Mouse (Mus musculus): ENCODE data around the gene Slc2a1.

The Slc2a1 gene

DNA sequence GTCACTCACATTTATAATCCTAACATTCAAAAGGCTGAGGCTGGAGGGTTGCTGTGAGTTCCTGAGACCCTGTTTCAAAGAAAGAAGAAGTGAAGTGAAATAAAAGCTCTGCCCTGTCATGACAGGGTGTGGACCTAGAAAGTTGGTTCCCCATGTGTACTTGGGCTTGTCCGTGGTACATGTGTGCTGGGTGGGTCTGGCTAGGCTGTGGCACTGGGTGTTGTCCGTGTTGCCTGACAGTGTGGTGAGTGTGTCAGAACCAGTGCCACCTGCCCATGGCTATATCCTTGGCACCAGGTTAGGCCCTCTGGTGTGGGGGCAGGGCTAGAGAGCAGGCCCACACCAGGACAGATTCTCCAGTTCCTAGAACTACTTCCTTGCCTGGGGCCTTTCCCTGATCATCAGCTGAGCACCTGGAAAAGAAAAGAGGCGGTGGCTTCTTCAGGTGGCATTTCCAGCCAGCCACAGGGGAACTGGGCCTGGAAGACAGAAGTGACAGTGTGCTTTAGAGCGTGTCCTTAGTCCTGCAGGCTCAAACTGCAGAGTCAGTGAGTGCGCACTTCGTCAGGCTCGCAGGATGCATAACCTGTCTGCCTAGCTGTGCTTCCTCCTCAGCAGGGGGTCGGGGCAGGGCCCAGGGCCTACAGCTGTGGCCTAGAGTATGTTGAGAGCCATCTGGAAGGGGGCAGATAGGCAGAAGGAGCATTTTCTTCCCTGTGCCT, 22.8 kb downstream of the Slc2a1 start:
- no peak for DNase-seq

DNA sequence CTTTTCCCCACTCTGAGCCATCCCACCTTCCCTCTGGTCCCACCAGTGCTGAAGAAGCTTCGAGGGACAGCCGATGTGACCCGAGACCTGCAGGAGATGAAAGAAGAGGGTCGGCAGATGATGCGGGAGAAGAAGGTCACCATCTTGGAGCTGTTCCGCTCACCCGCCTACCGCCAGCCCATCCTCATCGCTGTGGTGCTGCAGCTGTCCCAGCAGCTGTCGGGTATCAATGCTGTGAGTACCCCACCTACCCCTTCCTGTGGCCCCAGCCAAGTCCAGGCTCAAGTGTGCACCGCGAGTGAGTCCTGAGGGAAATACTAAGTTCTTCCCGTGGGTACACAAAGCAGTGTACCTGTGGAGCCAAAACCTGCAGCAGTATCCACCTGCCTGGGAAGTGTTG, 24.8 kb downstream of the Slc2a1 start:
- DNase-seq = no peak

DNA sequence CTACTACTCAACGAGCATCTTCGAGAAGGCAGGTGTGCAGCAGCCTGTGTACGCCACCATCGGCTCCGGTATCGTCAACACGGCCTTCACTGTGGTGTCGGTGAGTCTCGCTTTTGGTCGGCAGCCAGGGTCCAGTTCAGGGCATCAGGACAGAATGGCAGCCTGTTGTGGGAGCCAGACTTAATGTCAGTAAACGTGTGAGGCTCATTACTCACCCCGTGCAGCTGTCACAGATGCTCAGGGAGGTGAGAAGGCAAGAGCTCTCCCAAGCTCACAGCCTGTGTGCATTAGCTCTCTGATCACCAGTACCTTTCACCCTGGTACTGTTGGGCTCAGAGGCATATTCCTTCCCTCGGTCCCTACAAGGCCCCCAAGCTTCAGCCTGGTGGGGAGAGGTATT, 25.3 kb downstream of the Slc2a1 start:
- DNase-seq = no peak

DNA sequence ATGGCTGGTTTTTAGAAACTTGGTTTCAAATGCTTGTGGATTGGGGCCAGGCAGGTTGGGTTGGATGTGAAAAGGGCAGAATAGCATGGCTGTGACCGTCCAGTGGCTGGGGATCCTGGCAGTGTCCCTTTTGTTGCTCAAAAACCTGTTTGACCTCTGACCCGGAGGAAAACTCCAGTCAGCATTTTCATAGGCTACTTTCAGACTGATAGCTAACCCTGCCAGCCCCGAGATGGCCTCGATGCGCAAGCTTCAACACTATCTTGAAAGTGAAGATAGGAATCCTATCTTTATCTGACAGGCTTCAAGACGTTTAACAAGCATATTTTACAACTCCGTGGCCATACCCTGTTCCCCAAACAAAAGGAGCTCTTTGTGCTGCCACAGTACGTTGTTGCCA, 28.8 kb downstream of the Slc2a1 start:
- DNase-seq = no peak

DNA sequence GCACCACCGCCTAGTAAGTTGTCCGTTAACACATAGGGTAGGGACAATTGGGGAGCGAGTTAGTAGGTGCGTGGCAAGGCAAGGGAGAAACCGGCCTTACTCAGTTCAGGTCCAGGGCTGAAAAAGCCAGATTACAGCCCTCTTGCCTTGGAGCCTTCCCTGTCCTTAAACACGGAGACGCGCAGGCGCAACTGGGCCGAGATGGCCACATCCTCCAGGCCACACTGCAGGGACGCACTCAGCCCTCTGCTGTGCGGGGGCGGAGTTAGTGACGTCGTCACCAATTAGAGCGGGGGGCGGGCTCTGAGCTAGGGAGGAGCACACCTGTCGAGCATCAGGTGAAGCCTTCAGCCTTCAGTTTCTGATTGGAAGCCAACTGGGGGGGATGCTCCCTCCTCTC, 29.7 kb downstream of the Slc2a1 start:
- DNase-seq = no peak

DNA sequence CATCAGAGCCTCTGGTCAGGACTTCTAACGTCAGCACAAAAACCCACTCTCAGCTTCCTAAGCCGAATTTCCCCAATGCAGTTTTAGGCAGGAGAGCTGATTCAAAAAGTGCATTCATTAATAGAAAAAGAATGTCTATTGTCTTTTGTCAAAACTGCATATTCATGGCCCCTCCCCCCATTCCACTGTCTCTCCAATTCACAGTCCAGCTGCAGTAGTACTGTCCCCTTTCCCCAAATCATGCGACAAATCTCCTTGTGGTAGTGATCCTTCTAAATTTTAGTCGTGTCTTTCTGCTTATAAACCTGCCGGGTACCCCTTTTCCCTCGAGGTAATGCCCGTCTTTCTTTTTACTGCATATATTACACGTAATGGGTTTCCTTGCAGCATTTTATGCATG, 30.3 kb downstream of the Slc2a1 start:
- DNase-seq = no peak

DNA sequence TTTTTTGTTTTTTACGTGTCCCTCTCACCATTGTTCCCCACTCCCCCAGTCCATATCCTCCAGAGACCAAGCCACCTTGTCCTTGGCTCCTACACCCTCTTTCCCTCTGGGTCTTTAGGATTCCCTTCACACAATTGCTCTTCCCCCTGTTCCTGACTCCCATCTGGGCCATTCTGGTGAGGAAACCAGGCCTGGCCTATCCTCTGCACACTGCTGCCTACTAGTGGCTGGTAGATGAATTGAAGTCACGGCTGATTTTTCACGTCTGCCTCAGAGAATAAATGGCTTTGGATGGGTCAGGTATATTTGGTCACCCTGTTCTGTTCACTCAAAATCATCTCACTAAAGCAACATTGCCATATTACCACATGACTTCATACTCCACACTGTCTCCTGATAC, 31.6 kb downstream of the Slc2a1 start:
- peak; percentile 60 for DNase-seq

DNA sequence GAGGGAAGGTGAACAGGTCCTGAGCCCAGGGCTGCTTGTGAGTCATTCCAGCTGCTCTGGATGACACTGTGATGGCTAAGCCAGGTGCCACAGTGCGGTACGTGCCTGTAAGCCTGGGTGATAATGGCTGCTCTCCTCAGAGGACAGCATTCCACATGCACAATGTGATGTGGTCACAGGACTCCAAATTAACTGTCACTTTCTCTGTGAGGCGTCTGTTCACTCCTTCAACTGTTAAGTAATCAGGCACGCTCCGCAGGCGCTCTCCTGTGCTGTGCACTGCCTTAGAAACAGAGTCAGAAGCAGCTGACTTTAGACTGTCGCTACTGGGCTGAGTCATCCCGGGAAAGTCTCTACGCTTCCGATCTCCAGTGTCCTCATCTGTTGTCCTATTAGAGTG, 32.7 kb downstream of the Slc2a1 start:
- DNase-seq = no peak

DNA sequence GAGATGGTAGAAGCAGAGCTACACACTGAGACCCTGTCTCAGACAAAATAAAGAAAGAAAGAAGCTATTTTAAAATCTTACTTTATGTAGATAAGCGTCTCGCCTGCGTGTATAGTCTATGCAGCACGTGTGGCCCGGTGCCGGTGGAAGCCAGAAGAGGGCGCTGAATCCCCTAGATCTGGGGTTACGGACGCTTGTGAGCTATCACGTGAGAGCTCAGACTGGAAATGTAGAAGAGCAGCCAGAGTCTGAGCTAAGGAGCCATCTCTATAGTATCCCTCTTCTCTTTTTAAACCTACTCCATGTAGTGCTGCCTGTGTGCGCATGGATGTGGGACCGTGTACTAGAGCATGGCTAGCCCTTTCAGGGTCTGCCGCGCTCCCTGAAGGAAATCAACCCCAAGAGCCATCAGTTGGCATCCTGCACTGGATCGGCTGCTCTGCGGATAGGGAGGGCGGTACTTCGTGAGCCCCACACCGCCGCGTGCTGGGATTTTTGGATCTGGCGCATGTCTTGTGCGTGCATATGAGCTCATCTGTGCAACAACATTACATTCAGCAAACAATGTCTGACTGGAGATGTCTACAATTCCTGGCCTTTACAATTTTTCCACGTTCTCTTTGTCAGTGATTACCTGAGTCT, 33.8 kb downstream of the Slc2a1 start:
- peak; percentile 86 for DNase-seq

DNA sequence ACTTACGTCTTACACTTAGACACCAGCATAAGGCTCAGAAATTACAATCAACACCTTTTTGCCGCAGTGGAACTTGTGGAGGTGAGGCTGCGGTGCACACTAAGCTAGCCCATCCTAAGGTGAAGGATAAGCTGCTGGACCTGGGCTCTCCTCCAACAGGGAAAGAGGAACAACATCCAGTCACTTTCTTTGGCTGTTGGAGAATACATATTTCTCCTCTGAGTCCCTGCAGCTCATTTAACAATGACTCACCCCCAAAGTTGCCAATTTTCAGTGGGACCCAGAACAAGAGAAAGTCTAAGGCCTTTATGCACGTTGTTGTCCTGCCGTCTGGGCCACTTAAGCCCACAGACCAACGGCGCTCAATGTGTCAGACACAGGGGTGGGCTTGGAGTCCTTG, 38.3 kb downstream of the Slc2a1 start:
- no peak for DNase-seq

DNA sequence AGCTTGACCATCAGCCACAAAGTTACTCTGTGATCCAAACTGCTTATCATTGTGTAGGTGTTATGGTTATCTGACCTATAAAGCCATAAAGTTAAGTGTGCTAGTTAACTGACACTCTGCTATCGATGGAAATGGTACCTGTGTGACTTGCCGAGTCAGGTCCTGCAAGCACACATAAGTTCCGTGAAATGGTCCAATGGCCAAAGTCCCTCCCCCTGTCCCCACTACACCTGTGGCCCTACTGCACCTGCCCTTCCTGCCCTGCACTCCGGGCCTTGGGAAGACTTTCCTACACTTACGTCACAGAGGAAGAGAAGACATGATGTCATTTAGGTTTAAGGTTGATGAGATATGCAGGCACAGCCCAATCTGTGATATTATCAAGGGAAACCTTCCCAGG, 38.8 kb downstream of the Slc2a1 start:
- DNase-seq = no peak

DNA sequence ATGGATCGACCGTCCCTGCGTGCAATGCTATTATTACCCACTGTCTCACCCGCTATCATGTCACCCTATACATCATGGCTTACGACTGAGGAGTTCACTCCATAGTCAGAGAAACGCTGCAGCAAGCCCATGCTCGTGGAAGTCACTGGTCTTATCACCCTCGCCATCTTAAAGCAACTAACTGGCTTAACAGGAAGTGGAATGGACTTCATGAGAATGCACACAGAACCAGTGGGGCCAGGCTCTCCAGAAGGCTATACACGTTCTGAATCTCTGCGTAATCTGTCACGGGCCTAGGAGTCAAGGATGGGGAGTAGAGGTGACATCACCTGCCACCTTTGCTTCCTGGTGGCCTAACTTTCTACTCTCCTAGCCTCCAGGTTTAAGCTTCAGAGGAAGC, 40.2 kb downstream of the Slc2a1 start:
- DNase-seq = no peak

DNA sequence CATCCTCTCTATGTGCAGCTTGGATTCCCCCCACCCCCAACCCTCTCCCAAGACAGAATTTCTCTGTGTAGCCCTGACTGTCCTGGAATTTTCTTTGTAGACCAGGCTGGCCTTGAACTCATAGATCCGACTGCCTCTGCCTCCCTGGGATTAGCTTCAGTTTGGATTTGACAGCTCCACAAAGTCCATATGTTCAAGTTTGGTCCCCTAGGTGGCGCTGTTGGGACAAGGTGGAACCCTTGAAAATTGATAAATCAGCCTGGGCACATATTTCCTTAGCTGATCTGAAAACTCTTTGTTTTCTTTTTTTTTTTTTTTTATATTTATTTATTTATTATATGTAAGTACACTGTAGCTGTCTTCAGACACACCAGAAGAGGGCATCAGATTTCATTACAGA, 48.7 kb downstream of the Slc2a1 start:
- DNase-seq = peak; percentile 85

DNA sequence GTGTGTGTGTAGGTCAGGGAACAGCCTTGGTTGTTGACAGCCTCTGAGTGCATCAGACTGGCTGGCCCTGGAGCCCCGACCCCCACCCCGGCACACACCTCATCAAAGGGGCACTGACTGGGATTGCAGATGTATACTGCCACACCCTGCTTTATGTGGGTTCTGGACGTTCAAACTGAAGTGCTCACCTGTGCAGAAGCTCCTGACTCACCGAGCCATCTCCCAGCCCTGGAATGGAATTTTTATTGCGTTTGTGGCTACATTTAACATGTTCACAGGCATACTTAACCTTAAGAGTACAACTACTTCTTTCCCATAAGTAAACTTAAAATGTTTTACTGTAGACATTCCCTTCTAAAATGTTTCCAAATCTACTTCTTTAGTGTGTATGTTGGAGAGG, 49.4 kb downstream of the Slc2a1 start:
- no peak for DNase-seq

DNA sequence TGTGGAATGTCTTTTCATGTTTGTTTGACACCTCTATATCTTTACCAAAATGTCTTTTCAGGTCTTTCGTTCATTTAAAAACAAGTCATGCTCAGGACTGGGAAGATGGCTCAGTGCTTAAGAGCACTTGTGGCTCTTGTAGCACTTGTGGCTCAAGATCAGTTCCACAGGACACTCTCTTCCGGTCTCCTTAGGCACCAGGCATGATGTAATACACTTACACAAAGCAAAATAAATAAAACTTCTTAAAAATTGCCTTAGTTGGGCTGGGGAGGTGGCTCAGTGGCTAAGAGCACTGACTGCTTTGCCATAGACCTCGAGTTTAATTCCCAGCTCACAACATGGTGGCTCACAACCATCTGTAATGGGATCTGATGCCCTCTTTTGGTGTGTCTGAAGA, 52.8 kb downstream of the Slc2a1 start:
- DNase-seq = no peak

DNA sequence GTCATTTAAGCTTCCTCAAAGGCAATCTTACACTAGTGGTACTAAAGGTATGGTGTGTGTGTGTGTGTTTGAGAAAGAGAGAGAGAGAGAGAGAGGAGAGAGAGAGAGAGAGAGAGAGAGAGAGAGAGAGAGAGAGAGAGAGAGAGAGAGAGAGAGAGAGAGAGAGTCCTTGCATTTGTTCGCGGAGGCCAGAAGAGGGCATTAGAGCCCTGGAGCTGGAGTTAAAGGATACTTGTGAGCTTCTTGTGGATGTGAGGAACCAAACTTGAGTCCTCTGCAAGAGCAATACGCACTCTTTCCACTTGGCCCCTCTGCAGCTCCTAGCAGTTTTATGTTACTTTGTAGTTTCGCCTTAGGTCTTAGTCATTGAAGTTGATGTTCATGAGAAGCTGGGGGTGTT, 54.5 kb downstream of the Slc2a1 start:
- DNase-seq = no peak

DNA sequence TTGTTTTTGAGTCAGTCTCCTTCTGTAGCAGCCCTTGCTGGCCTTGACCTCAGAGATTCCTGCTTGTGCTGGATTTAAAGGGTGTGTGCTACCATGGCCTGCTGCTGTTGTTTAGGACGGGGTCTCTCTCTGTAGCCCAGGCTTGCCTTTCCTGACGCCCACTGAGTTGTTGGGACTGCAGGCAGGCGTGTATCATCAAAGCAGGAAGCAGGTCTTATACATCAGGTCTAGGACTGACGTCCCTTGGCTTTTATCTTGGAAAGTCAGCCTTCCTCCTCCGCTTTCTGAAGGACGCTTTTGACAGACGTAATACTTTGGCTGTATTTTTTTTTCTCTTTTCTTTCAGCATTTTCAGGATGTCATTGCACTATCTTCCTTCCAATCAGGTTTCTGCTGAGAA, 57.4 kb downstream of the Slc2a1 start:
- DNase-seq = no peak

DNA sequence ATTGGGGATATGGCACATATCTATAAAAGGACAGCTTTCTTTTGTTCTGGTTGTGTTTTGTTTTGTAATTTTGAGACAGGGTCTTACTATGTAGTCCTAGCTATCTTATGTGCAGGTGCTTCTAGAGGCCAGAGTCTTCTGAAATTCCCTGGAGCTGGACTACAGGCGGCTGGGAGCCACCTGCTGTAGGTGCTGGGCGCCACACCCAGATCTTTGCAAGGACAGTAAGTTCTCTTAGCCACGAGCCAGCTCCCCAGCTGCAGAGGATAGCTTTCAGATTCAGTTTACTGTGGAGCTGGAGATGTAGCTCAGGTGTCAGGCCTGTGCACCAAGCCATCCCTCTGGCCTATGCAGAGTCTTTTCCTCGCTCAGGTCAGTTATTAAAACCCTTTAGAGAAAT, 58.6 kb downstream of the Slc2a1 start:
- DNase-seq = no peak

DNA sequence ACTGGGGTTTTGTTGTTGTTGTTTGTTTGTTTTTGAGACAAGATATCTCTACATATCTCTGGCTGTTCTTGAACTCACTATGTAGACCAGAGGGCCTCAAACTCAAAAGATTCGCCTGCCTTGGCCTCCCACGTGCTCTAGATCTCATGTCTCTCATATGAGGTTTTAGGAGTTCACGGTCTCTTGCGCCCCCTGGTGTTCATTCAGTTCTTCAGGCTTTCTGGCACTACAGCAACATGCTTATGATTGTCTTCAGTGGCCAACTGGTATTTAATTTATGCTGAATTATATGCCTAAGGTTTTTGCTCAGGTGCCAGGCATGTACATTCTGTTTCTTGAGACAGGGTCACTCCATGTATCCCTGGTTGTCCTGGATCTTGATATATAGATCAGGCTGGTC, 59.2 kb downstream of the Slc2a1 start:
- peak; percentile 89 for DNase-seq

DNA sequence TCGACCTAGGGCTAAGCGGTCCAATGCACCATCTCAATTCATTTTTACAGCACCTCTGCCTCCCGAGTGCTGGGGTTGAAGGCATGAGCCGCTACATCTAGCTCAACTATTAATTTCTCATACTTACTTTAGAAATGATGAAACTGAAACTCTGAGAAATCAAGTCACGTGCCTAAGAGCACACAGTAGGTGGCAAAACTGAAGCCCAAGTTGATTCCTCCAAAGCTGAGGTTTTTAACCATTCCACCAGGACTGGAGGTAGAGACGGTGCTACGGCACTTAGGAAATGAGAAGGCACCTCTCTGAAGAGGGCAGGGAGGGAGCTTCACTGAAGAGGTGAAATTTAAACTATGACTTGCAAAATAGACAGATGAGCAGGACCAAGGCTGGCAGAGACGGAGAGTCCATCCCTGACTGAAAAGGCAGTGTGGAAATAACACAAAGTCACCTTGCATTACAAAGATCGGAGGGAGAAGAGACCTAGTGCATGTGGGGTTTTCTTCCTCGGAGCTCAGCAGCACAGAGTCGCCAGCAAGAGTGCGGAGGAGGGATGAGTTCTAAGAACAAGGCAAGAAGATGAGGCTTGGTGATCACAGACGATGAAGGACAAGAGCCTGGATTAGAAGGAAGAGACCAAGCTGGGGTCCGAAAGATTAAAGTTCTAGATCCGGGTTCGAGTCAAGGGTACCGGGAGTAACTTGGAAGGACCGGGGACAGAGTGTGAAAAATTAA, 64.6 kb downstream of the Slc2a1 start:
- DNase-seq = peak; percentile 33

DNA sequence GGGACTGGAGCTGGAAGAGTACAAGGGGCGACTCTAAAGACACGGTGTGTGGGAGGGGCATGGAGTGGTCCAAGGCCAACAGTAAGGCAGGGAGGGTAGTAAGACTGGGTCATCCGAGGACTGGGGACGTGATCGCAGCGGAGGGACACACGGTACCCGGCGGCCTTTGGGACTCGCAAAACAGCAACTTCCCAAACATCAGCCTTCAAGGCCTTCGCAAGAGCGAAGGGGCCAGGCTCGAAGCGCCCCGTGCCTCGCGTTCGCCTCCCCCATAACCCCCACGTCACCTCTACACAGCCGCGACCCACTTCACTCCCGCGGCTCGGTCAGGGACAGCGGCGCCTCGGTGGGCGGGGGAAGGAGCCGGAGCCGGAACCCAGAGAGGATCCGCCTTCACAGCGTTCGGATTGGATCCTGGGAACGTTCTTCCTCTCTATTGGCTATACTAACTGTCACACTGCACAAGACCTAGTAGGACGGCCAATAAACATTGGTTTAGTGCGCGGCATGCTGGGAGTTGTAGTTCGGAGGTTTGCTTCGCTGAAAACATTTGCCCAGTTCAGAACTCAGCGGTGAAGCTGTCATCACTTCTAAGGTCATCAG, 65.4 kb downstream of the Slc2a1 start, which contains the start of gene Zfp691:
Zfp691 (minus strand) TSS at position 345 of the 603 bp plus-strand sequence.
- peak; percentile 93 for DNase-seq

DNA sequence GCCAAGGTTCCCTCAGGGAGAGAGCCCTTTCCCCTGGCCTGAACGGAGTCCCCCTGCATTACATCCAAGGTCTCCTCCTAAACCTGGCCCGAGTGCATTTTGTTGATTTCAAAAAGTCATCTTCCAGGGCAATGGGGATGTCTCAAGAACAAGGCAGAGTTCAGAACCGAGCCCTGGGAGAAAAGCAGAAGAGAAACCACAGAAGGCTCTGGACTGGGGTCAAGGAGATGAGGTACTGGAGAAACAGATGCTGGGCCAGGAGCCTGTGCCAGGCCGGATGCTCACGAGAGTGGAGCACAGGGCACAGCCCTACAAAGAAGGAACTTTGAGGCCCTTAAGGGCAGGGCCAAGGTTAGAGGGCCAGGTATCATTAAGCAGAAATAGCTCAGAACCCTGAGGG, 69.2 kb downstream of the Slc2a1 start:
- DNase-seq = no peak

DNA sequence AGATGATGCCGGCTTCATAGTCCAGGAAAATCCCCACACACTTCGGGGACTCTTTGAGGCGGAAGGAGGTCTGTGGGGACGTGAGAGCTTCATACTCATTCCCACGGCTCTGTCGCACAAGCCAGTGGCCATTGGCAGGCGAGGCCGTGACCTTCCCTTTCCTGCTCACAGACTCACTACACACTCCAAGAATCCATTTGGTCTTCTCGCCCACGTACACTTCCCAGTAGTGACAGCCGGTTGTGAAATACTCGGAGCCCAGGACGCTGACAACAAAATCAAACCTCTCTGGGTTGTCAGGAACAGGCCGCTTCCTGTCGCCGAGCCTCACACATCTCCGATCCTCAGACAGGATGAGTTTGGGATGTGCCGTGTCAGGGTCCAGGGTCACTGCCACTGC, 69.8 kb downstream of the Slc2a1 start:
- DNase-seq = no peak

All from thymus, postnatal 4 days (tissue).